Mouse (Mus musculus) heart, adult 8-10 months (tissue): Measurements from ENCODE around the gene Slc22a17. TPM values are rescaled to one million over a fixed set of nuclear protein-coding genes. Genes with fewer than 3 reads are reported as not detected.
"Not testable (repeated sequence)": the region's sequence is repeated elsewhere in the genome, so short reads cannot be mapped to it uniquely, and the experiment has no call there.

Experiments
- DNase-seq: peaks from one replicate; pipeline ENCODE4 v3.0.0; 2022; ENCODE audit warnings: low spot score
- total RNA-seq, 4 experiments: library from RNA; stranded (reverse); gene quantifications; 2 replicates each; pipeline ENCODE4 v1.2.4; 2022

Slc22a17 gene
- total RNA-seq: 1 to 10 TPM; 1.7 to 3.6 (median 2.6) TPM

GRCm38 (mm10) chr14:54912886-54913285, at the start of gene Slc22a17:
Gene Slc22a17, minus strand, starts transcription at chr14:54913132.
- DNase-seq: peak; percentile 68

- no peak for DNase-seq
Observed at GRCm38 (mm10) chr14:54962714-54963113, 49.8 kb upstream of the Slc22a17 start.

- no peak for DNase-seq
Observed at GRCm38 (mm10) chr14:54961487-54961886, 48.6 kb upstream of the Slc22a17 start.

GRCm38 (mm10) chr14:54960769-54961168, 47.8 kb upstream of the Slc22a17 start:
- DNase-seq: no peak

- not testable (repeated sequence) for DNase-seq
Observed at GRCm38 (mm10) chr14:54959853-54960613, 47.1 kb upstream of the Slc22a17 start.

- no peak for DNase-seq
Observed at GRCm38 (mm10) chr14:54959197-54959596, 46.3 kb upstream of the Slc22a17 start.

- DNase-seq: no peak
Observed at GRCm38 (mm10) chr14:54958503-54958902, 45.6 kb upstream of the Slc22a17 start.

- no peak for DNase-seq
Observed at GRCm38 (mm10) chr14:54956533-54956932, 43.6 kb upstream of the Slc22a17 start.

- no peak for DNase-seq
Observed at GRCm38 (mm10) chr14:54955481-54955880, 42.5 kb upstream of the Slc22a17 start.

GRCm38 (mm10) chr14:54954474-54954873, 41.5 kb upstream of the Slc22a17 start:
- DNase-seq: no peak

- DNase-seq: no peak
Observed at GRCm38 (mm10) chr14:54953664-54954206, 40.8 kb upstream of the Slc22a17 start.

- no peak for DNase-seq
Observed at GRCm38 (mm10) chr14:54951587-54951986, 38.7 kb upstream of the Slc22a17 start.

- DNase-seq: no peak
Observed at GRCm38 (mm10) chr14:54950493-54950892, 37.6 kb upstream of the Slc22a17 start.

- DNase-seq: no peak
Observed at GRCm38 (mm10) chr14:54948781-54949180, 35.8 kb upstream of the Slc22a17 start.

- DNase-seq: not testable (repeated sequence)
Observed at GRCm38 (mm10) chr14:54947008-54947407, 34.1 kb upstream of the Slc22a17 start.

- no peak for DNase-seq
Observed at GRCm38 (mm10) chr14:54945975-54946704, 33.2 kb upstream of the Slc22a17 start.

- no peak for DNase-seq
Observed at GRCm38 (mm10) chr14:54944939-54945338, 32.0 kb upstream of the Slc22a17 start.

- no peak for DNase-seq
Observed at GRCm38 (mm10) chr14:54943971-54944370, 31.0 kb upstream of the Slc22a17 start.

GRCm38 (mm10) chr14:54942479-54942878, 29.5 kb upstream of the Slc22a17 start:
- no peak for DNase-seq

GRCm38 (mm10) chr14:54941024-54941978, 28.4 kb upstream of the Slc22a17 start:
- no peak for DNase-seq

GRCm38 (mm10) chr14:54940176-54940530, 27.2 kb upstream of the Slc22a17 start:
- no peak for DNase-seq
